Mouse (Mus musculus) bone marrow macrophage, adult 2 months (primary cell): ENCODE results near the gene Veph1.

Experiments
- CTCF ChIP-seq: IDR thresholded peaks from 2 replicates; pipeline ENCODE4 v1.5.1; 2012; ENCODE audit warnings: low read depth, mild to moderate bottlenecking, low read length, moderate library complexity
- POLR2A ChIP-seq: IDR thresholded peaks from 2 replicates; pipeline ENCODE4 v1.6.1; 2012; ENCODE audit warnings: mild to moderate bottlenecking, low read depth, low read length, borderline replicate concordance

DNA sequence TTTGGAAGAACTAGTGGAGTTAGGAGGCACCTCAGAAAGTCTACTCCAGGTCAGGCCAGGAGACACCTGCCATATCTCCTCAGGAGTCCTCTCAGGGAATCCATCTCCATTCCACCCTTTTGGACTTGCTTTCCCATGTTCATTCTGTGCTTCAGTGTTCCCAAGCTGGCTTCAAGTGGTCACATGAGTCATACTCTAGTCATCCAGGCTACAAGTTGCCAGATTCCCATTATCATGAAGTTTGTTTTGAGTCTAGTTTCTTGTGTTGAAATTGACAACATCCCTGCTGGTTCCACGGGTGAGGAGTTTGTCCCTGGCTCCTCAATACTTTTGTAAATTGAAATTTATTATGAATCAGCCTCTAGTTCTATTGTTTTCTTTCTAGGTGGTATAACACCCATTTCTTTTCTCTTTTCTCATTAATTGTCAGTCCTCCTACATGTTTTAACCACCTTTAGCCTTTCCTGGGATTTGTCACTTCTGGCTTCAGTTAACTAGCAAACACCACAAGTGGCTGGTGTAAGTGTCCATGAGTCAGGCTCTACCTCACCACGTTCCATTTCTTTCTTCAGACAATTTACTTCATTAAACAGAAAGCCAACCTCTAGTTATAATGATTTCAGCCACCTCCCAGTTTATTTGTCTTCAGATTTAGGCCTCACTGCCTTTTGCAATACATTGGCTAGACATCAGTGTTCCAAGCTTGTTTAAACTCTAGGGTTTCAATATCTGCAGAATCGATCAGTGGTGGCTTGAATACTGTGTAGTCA is 288.8 kb downstream of the Veph1 start:
- TF ChIP-seq CTCF (no peak), POLR2A (no peak)
